Mouse (Mus musculus): ENCODE results near the gene Gmds.

DNA sequence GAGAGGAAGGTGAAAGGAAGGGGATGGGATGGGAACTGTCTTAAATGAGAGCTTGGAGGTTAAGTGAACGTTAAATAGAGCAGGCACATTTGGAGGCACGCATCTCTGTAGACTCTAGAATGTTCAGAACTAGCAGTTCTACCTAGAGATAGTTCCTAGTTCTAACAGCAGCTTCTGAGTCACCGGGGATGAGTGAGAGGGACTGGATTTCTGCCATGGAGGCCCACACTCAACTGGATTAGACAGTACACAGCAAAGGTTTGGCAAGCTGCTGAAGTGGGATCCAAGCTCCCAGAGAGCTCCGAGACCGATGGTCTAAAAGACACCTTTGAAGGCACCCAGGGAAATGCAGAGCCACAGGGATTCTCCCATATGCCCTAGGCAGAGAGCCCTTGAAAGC, 411.9 kb downstream of the Gmds start:
- TF ChIP-seq CTCF (IDR thresholded peaks at IDR 0.05; ENCODE audit: extremely low read depth, insufficient read depth, low read length) (no peak), POLR2A (IDR thresholded peaks at IDR 0.05; ENCODE audit: extremely low read depth, insufficient read depth, low read length) (no peak)
